Mouse (Mus musculus) ES-E14 (cell line): ENCODE measurements at regions not wholly inside any gene's neighbourhood (a gene's known extent, or its start where the extent isn't known, plus 50 kb on each side); places are given as distances from the start of the nearest gene placed in this dataset.

Experiments
- DNase-seq: peaks from one replicate; pipeline ENCODE4 v3.0.0-alpha.2; 2013; ENCODE audit warnings: low read depth, low spot score
- H3K27ac ChIP-seq: 2 replicates; pipeline ENCODE4 v1.5.1; 2012; ENCODE audit warnings: low read depth, mild to moderate bottlenecking, low read length, moderate library complexity, mixed read lengths; ENCODE audit not compliant: poor library complexity, insufficient read depth, severe bottlenecking
- H3K36me3 ChIP-seq: 2 replicates; pipeline ENCODE4 v1.6.1; 2012; ENCODE audit warnings: mild to moderate bottlenecking, low read length, moderate library complexity, mixed read lengths; ENCODE audit not compliant: control insufficient read depth, poor library complexity, insufficient read depth, severe bottlenecking
- H3K4me1 ChIP-seq, 2 experiments: fragments of 150-350 bp in 1 of 2; sonication (generic) in 1 of 2; 2 replicates each; pipeline ENCODE4 v1.6.1; 2012; ENCODE audit warnings: low read length in 2 of 2, mild to moderate bottlenecking in 1 of 2, mixed read lengths in 1 of 2; ENCODE audit not compliant: control insufficient read depth in 2 of 2, insufficient read depth in 2 of 2, poor library complexity in 1 of 2
- H3K4me3 ChIP-seq, 2 experiments: fragments of 150-350 bp in 1 of 2; sonication (generic) in 1 of 2; 2 replicates each; pipeline ENCODE4 v1.5.1; 2012; ENCODE audit warnings: low read length in 2 of 2, low read depth in 1 of 2, mild to moderate bottlenecking in 1 of 2, mixed read lengths in 1 of 2; ENCODE audit not compliant: insufficient read depth in 1 of 2, poor library complexity in 1 of 2, severe bottlenecking in 1 of 2
- H3K9ac ChIP-seq: 2 replicates; pipeline ENCODE4 v1.6.1; 2012; ENCODE audit warnings: low read depth, mild to moderate bottlenecking, low read length, mixed read lengths; ENCODE audit not compliant: poor library complexity, insufficient read depth, severe bottlenecking
- H3K9me3 ChIP-seq: fragments of 150-350 bp; sonication (generic); 2 replicates; pipeline ENCODE4 v1.6.1; 2012; ENCODE audit warnings: low read depth, mild to moderate bottlenecking, low read length; ENCODE audit not compliant: control insufficient read depth, insufficient read depth
- CHD2 ChIP-seq: IDR thresholded peaks from 2 replicates; pipeline ENCODE4 v1.6.1; 2014; ENCODE audit warnings: mild to moderate bottlenecking, low read depth, low read length, inconsistent platforms
- HCFC1 ChIP-seq: IDR thresholded peaks from 2 replicates; pipeline ENCODE4 v1.6.1; 2012; ENCODE audit warnings: low read length, inconsistent platforms, borderline replicate concordance; ENCODE audit not compliant: insufficient read depth
- MAFK ChIP-seq: IDR thresholded peaks from 2 replicates; pipeline ENCODE4 v1.6.1; 2014; ENCODE audit warnings: mild to moderate bottlenecking, low read depth, low read length, inconsistent platforms; ENCODE audit not compliant: insufficient read depth
- ZC3H11A ChIP-seq: IDR thresholded peaks from 2 replicates; pipeline ENCODE4 v1.6.1; 2012; ENCODE audit warnings: low read depth, mild to moderate bottlenecking, inconsistent platforms, low read length, borderline replicate concordance
- ZNF384 ChIP-seq: IDR thresholded peaks from 2 replicates; pipeline ENCODE4 v1.6.1; 2012; ENCODE audit warnings: low read depth, low read length, inconsistent platforms
- in situ Hi-C, 2 experiments: fragments of 600-800 bp; cut with MboI; formaldehyde crosslinking; loops; one replicate each; pipeline ENCODE4 v1.15.1; 2025; ENCODE audit warnings: low sequenced_read_pairs in 2 of 2, inconsistent platforms in 1 of 2; ENCODE audit not compliant: unreplicated experiment in 2 of 2

DNA sequence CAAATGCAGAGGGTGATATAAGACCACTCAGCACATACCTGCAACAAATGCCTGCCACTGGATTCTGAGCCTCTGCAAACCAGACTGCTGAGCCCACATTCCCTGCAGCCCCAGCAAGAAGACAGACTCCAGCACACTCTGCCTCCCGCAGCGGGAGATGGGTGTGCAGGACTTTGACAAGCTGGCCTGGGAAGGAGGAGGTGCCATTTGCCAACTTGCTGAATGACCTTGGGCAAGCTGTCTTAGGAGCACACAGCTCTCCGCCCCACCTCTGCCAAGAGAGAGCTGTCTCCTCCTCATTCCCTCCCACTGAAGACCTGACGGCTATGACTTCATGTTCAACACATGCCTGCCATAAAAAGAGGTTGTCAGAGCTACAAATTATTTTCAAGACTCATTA is 302.4 kb downstream of the Psat1 start:
- Histone ChIP-seq H3K4me3 (no peak overlapping the region), H3K9me3 (no peaks in the 10 kb centered on the region), H3K4me1 (no peaks in the 10 kb centered on the region), H3K36me3 (no peaks in the 10 kb centered on the region), H3K27ac (no peak overlapping the region), H3K9ac (no peak overlapping the region)
- TF ChIP-seq HCFC1 (no peak), MAFK (no peak)
- in situ Hi-C loops: no loop called here
- DNase-seq: no peak

DNA sequence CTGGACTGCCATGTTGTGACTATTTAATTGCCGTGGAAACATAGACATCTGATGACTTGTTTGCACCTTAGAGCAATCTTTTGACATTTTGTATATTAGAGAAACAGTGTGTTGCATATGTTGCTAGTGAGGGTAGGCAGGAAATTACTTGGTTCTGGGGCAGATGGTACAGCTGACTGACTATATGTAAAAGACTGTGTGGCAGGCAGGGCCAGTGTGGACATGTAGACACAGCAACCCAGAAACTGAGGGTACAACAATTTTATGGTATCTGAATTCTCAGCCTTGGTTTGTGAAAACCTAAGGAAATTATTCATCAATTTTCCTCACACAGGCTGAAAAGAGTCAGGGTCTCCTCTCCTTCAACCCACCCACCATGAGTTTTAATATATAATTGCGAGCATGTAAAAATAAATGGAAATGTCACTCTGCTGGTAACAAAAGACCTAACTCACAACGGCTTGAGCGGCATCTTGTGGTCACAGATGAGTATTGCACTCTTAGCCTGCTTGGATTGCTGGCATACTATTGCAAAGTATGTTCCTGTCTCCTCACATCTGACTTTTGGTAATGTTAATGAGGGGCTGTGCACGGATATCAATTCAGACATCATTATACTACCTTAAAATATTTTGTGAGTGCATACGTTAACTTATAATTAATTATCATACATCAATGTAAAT is 329.8 kb downstream of the Psat1 start:
- DNase-seq: peak; percentile 41
- in situ Hi-C loops: loop anchor here in 1 of 2 experiments (25.0 kb wide), 1 partner anchor 905 kb away; no protein-coding TSS in a partner anchor

GRCm38 (mm10) chr19:15614648-15615561 is 332.2 kb downstream of the Psat1 start:
- in situ Hi-C loops: loop anchor here in 1 of 2 experiments (25.0 kb wide), 1 partner anchor 903 kb away; no protein-coding TSS in a partner anchor
- H3K4me1 ChIP-seq: peaks cover 0 to 2% of the 10 kb centered on the region in 2 experiments; a peak in 1 of 4 replicates
- DNase-seq: no peak
- TF ChIP-seq ZNF384: no peak
- no peak for TF ChIP-seq MAFK
- TF ChIP-seq ZC3H11A: no peak
- no peak for TF ChIP-seq HCFC1
- TF ChIP-seq CHD2: no peak
- no peak overlapping the region for H3K4me3 ChIP-seq
- no peaks in the 10 kb centered on the region for H3K36me3 ChIP-seq
- H3K27ac ChIP-seq: no peak overlapping the region; the same call in 1 of the 2 replicates
- 0 out of 2 replicates have a peak overlapping the region, but pooled peaks have one; percentile 17 for H3K9ac ChIP-seq
- H3K9me3 ChIP-seq: no peaks in the 10 kb centered on the region

More for the DNA sequence above, 329.8 kb downstream of the Psat1 start:
- H3K27ac ChIP-seq: no peak overlapping the region
- H3K4me1 ChIP-seq: peaks cover 0 to 2% of the 10 kb centered on the region in 2 experiments; a peak in 1 of 4 replicates
- H3K4me3 ChIP-seq: no peak overlapping the region
- H3K9me3 ChIP-seq: no peaks in the 10 kb centered on the region
- TF ChIP-seq ZC3H11A (peak; percentile 43; the same call in 1 of the 2 replicates), HCFC1 (no peak), MAFK (no peak), ZNF384 (no peak)
- H3K36me3 ChIP-seq: no peaks in the 10 kb centered on the region
- no peak overlapping the region for H3K9ac ChIP-seq

DNA sequence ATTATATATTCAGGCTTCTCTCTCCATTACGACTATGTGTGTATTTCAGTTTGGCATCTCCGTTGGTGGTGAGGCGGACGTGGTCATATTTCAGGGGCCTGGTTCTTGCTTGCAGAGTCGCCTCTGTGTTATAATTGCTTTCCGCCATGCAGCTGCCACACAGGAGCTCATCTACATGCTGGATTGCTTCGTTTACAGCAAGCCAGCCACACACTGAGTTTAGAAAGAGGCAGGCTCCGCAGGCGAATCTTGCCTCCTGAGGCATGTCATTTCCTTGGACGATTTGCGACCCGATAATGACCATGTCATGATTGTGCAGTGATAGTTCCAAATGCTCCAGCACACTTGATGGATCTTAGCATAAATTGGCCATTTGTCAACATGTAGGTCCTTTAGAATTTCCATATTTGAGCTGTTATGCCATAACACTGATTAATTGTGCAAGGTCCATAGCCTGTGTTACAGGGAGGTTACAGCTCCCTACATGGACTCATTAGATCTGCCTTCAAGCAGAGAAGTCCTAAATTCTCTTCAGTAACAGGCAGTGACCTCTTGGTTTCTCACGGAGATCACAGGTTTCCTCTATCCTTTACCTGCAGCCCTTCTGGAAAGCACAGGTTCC is 335.9 kb downstream of the Psat1 start:
- DNase-seq: no peak
- TF ChIP-seq CHD2 (no peak), ZNF384 (no peak), MAFK (no peak), ZC3H11A (no peak), HCFC1 (no peak)

More for the DNA sequence above, 335.9 kb downstream of the Psat1 start:
- no peaks in the 10 kb centered on the region for H3K9me3 ChIP-seq
- in situ Hi-C loops: loop anchor here in 1 of 2 experiments (25.0 kb wide), 1 partner anchor 899 kb away; no protein-coding TSS in a partner anchor
- H3K9ac ChIP-seq: no peak overlapping the region
- no peak overlapping the region for H3K4me3 ChIP-seq
- H3K27ac ChIP-seq: no peak overlapping the region
- H3K36me3 ChIP-seq: no peaks in the 10 kb centered on the region
- peaks cover 0 to 2% of the 10 kb centered on the region in 2 experiments; a peak in 1 of 4 replicates for H3K4me1 ChIP-seq
